Mouse (Mus musculus) intestine, embryonic 15.5 days (tissue): ENCODE results near the gene 4931409K22Rik. TPM values are rescaled to one million over a fixed set of nuclear protein-coding genes. Genes with fewer than 3 reads are reported as not detected.
"Not testable (repeated sequence)": the region's sequence is repeated elsewhere in the genome, so short reads cannot be mapped to it uniquely, and the experiment has no call there.

Source experiments
- ATAC-seq: fragments of 200-750 bp; cut with Nextera tagmentation; 2 replicates; pipeline ENCODE4 v1.8.0; 2017; ENCODE audit warnings: moderate TSS enrichment, moderate library complexity
- H3K27ac ChIP-seq: fragments of 300-500 bp; sonication (generic); 2 replicates; pipeline ENCODE4 v1.5.1; 2015; ENCODE audit warnings: mild to moderate bottlenecking, inconsistent platforms
- H3K27me3 ChIP-seq: fragments of 300-500 bp; sonication (generic); replicated peaks from 2 replicates; pipeline ENCODE4 v1.6.1; 2015; ENCODE audit warnings: inconsistent platforms
- H3K36me3 ChIP-seq: fragments of 300-500 bp; sonication (generic); 2 replicates; pipeline ENCODE4 v1.6.1; 2015; ENCODE audit warnings: inconsistent platforms
- H3K4me1 ChIP-seq: fragments of 300-500 bp; sonication (generic); replicated peaks from 2 replicates; pipeline ENCODE4 v1.6.1; 2015; ENCODE audit warnings: inconsistent platforms
- H3K4me2 ChIP-seq: fragments of 300-500 bp; sonication (generic); replicated peaks from 2 replicates; pipeline ENCODE4 v1.6.1; 2015; ENCODE audit warnings: mild to moderate bottlenecking, inconsistent platforms
- H3K4me3 ChIP-seq: fragments of 300-500 bp; sonication (generic); replicated peaks from 2 replicates; pipeline ENCODE4 v1.5.1; 2015; ENCODE audit warnings: inconsistent platforms
- H3K9ac ChIP-seq: fragments of 300-500 bp; sonication (generic); 2 replicates; pipeline ENCODE4 v1.6.1; 2015; ENCODE audit warnings: inconsistent platforms
- H3K9me3 ChIP-seq: fragments of 300-500 bp; sonication (generic); 2 replicates; pipeline ENCODE4 v1.6.1; 2016; ENCODE audit warnings: inconsistent platforms
- WGBS: fragments of 180-500 bp; shearing (Covaris S2); methylation state at CpG from one replicate; pipeline ENCODE4 v1.1.7; 2015; 5-methylcytosine and 5-hydroxymethylcytosine counted together
- polyA plus RNA-seq: library from polyadenylated mRNA; unstranded; fragments of >200 nt; fragmentation: Nextera tagmentation; extraction: Ambion mirVana; gene quantifications from 2 replicates; pipeline ENCODE4 v1.2.1, GENCODE M21; 2015

Gene 4931409K22Rik
- polyA plus RNA-seq, 1 experiment from 2014 or later, result 0.05 TPM

DNA sequence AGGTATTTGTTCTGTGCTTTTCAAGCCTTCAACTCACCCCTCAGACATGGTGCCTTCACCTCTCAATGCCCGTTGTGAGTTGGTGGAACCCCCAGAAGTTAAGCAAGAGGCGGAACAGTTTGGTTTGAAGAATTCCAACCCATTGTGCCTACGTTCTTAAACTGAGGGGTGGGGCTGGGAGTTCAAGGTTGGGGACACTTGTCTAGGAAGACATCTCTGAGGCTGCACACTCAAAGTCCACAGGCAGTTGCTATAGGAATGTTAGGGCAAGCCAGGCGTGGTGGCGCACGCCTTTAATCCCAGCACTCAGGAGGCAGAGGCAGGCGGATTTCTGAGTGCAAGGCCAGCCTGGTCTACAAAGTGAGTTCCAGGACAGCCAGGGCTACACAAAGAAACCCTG lies 1.3 kb downstream of the 4931409K22Rik start:
- not testable (repeated sequence) for H3K4me2 ChIP-seq, H3K4me3 ChIP-seq, H3K4me1 ChIP-seq, H3K9me3 ChIP-seq, H3K27me3 ChIP-seq, ATAC-seq, H3K27ac ChIP-seq, H3K9ac ChIP-seq, H3K36me3 ChIP-seq
- 91% methylated on average over 7 of the region's 7 CpGs for WGBS

GRCm38 (mm10) chr5:24553621-24554244 lies 2.9 kb downstream of the 4931409K22Rik start:
- no peak for ATAC-seq
- Histone ChIP-seq H3K27ac (no peak overlapping the region), H3K4me2 (no peak overlapping the region), H3K36me3 (no peaks in the 10 kb centered on the region), H3K4me1 (peaks cover 9% of the 10 kb centered on the region), H3K4me3 (no peak overlapping the region), H3K9me3 (no peaks in the 10 kb centered on the region), H3K27me3 (0 out of 2 replicates have a peak, but pooled peaks cover 4% of the 10 kb centered on the region), H3K9ac (no peak overlapping the region)
- WGBS, result 68% methylated on average over 5 of the region's 5 CpGs

DNA sequence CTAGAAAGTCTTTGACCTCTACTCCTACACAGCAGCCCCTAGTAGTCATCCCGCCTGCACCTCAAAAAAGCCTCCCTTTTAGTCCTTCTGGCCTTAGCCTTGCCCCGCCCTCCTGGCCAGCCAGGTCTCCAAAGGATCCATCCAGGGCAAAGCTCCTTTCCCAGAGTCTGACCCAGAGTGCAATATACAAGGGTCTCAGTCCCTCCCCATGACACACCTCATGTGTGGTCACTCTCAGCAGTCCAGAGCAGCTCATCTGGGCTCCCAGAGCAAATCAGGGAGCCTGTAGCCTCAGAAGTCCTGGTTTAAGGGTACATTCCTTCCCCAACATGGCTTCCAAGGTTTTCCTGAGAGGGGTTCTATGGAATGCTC lies 5.3 kb downstream of the 4931409K22Rik start:
- H3K4me2 ChIP-seq, result peak overlapping the region; percentile 52
- no peak for ATAC-seq
- no peak overlapping the region for H3K4me3 ChIP-seq
- no peak overlapping the region for H3K27ac ChIP-seq
- H3K27me3 ChIP-seq, result 0 out of 2 replicates have a peak, but pooled peaks cover 4% of the 10 kb centered on the region
- H3K4me1 ChIP-seq, result peaks cover 9% of the 10 kb centered on the region
- no peaks in the 10 kb centered on the region for H3K36me3 ChIP-seq
- 52% methylated on average over 2 of the region's 2 CpGs for WGBS
- no peak overlapping the region for H3K9ac ChIP-seq
- H3K9me3 ChIP-seq, result no peaks in the 10 kb centered on the region

DNA sequence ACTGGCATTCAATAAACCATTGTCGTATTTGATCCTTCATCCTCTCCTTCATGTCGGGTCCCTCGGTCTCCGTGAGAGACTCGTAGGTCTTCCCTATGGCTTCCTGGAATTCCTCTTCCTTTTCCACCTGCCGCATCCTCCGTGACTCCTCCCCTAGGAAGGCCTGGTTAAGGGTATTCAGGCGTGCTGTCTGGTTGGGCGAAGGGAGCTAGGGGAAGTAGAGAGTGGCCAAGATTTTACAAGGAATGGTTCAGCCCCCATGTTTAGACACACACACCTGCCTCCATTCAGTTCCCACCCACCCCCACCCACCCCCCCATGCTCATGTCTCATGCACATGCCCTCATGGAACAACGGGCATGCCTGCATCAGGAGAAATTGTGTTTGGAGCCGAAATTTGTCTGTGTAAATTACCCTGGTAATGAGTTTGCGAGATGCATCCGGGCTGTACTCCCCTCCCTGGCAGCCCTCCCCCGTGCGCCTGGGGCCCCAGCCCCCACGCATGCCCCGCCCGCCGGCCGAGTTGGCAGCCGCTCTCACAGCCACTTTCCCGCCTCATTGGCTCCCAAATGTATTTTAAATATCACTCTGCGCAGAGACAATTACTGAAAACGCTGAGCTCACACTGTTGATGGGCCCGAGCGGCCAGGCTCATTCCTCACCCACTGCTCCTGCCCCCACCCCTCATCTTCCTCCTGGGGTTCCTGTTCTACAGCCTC lies 5.9 kb downstream of the 4931409K22Rik start:
- Histone ChIP-seq H3K9me3 (no peaks in the 10 kb centered on the region), H3K27ac (no peak overlapping the region), H3K36me3 (no peaks in the 10 kb centered on the region), H3K9ac (no peak overlapping the region), H3K4me1 (peaks cover 9% of the 10 kb centered on the region), H3K4me2 (peak overlapping the region; percentile 52), H3K27me3 (0 out of 2 replicates have a peak, but pooled peaks cover 4% of the 10 kb centered on the region), H3K4me3 (no peak overlapping the region)
- 23% methylated on average over 26 of the region's 26 CpGs for WGBS
- ATAC-seq, result peak; percentile 51

DNA sequence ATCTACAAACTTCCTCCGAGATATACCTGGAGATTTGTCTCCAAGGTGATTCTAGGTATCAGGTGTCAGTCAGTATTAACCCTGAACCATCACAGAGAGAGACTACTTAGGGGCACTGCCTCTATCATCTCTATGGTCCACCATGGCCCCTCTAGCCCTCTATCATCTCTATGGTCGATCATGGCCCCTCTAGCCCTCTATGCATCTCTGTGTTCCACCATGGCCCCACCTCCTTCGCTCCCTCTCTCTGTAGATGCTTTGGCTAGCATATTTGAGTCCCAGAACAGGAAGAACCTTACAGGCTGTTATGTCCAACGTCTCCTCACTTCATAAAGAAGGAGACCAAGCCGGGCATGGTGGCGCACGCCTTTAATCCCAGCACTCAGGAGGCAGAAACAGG lies 14.0 kb downstream of the 4931409K22Rik start:
- H3K36me3 ChIP-seq, result no peaks in the 10 kb centered on the region
- H3K4me2 ChIP-seq, result no peak overlapping the region
- H3K4me3 ChIP-seq, result no peak overlapping the region
- H3K4me1 ChIP-seq, result peaks cover 14% of the 10 kb centered on the region
- no peak overlapping the region for H3K27ac ChIP-seq
- WGBS, result 84% methylated on average over 7 of the region's 7 CpGs
- H3K27me3 ChIP-seq, result peaks cover 2% of the 10 kb centered on the region
- no peaks in the 10 kb centered on the region for H3K9me3 ChIP-seq
- no peak overlapping the region for H3K9ac ChIP-seq
- ATAC-seq, result no peak

- Histone ChIP-seq H3K9ac (no peak overlapping the region), H3K27ac (no peak overlapping the region), H3K36me3 (no peaks in the 10 kb centered on the region), H3K9me3 (no peaks in the 10 kb centered on the region), H3K4me1 (peaks cover 14% of the 10 kb centered on the region), H3K4me3 (0 out of 2 replicates have a peak overlapping the region, but pooled peaks have one; percentile 12), H3K27me3 (peaks cover 2% of the 10 kb centered on the region), H3K4me2 (peak overlapping the region; percentile 53)
- 16% methylated on average over 6 of the region's 6 CpGs for WGBS
- ATAC-seq, result no peak; the same call in 1 of the 2 replicates
Observed at GRCm38 (mm10) chr5:24541144-24541569, 15.5 kb downstream of the 4931409K22Rik start.

- 0 out of 2 replicates have a peak within 1 kb of the TSS, but pooled peaks have one; percentile 6 for H3K27ac ChIP-seq
Observed at GRCm38 (mm10) chr5:24540387-24541143, 16.0 kb downstream of the 4931409K22Rik start, which contains the start of gene Asb10. TSS of gene Asb10 (minus strand) at chr5:24540978.

GRCm38 (mm10) chr5:24539571-24540296 lies 16.9 kb downstream of the 4931409K22Rik start:
- Histone ChIP-seq H3K4me3 (no peak overlapping the region), H3K4me2 (no peak overlapping the region), H3K36me3 (no peaks in the 10 kb centered on the region), H3K9me3 (no peaks in the 10 kb centered on the region), H3K27me3 (peaks cover 2% of the 10 kb centered on the region), H3K9ac (no peak overlapping the region), H3K4me1 (peaks cover 14% of the 10 kb centered on the region), H3K27ac (no peak overlapping the region)
- no peak for ATAC-seq
- WGBS, result 85% methylated on average over 22 of the region's 22 CpGs

More at GRCm38 (mm10) chr5:24540387-24541143, 16.0 kb downstream of the 4931409K22Rik start, which contains the start of gene Asb10:
- no peaks in the 10 kb centered on the region for H3K9me3 ChIP-seq
- ATAC-seq, result peak; percentile 66
- H3K4me3 ChIP-seq, result peak within 1 kb of the TSS; percentile 12; the same call in 1 of the 2 replicates
- peak within 1 kb of the TSS; percentile 53 for H3K4me2 ChIP-seq
- no peaks in the 10 kb centered on the region for H3K36me3 ChIP-seq
- no peak within 1 kb of the TSS for H3K9ac ChIP-seq
- H3K27me3 ChIP-seq, result peaks cover 2% of the 10 kb centered on the region
- WGBS, result 22% methylated on average over 14 of the region's 14 CpGs
- H3K4me1 ChIP-seq, result peaks cover 14% of the 10 kb centered on the region

GRCm38 (mm10) chr5:24537618-24538017 lies 19.0 kb downstream of the 4931409K22Rik start:
- Histone ChIP-seq H3K4me2 (no peak overlapping the region), H3K4me1 (peaks cover 14% of the 10 kb centered on the region), H3K36me3 (no peaks in the 10 kb centered on the region), H3K4me3 (no peak overlapping the region), H3K9me3 (no peaks in the 10 kb centered on the region), H3K27me3 (peaks cover 6% of the 10 kb centered on the region), H3K9ac (no peak overlapping the region), H3K27ac (no peak overlapping the region)
- WGBS, result 69% methylated on average over 16 of the region's 16 CpGs
- ATAC-seq, result no peak

GRCm38 (mm10) chr5:24536511-24536910 lies 20.1 kb downstream of the 4931409K22Rik start:
- Histone ChIP-seq H3K4me2 (no peak overlapping the region), H3K4me1 (peaks cover 13% of the 10 kb centered on the region), H3K9me3 (no peaks in the 10 kb centered on the region), H3K9ac (no peak overlapping the region), H3K4me3 (no peak overlapping the region), H3K36me3 (no peaks in the 10 kb centered on the region), H3K27ac (no peak overlapping the region), H3K27me3 (peaks cover 8% of the 10 kb centered on the region)
- 82% methylated on average over 5 of the region's 5 CpGs for WGBS
- ATAC-seq, result no peak

DNA sequence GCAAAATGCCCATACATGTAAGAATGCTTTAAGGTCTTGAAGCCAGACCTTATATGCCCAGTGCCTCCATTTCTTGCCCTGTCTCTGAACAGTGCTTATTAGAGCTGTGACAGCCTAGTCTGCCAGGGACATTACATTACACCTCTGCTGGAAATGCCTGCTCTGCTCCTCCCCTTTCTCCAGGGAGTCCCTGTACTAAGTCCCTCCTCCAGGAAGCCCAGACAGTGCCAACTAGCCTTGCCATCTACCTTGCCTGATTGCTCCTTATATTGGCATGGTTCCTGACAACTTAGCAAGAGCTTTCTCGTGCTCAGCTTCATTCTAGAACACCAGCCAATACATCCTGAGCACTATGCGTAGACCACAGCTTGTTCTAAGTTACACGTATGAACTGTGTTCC lies 20.9 kb downstream of the 4931409K22Rik start:
- no peak overlapping the region for H3K4me2 ChIP-seq
- H3K9ac ChIP-seq, result no peak overlapping the region
- no peaks in the 10 kb centered on the region for H3K36me3 ChIP-seq
- H3K4me3 ChIP-seq, result no peak overlapping the region
- H3K9me3 ChIP-seq, result no peaks in the 10 kb centered on the region
- ATAC-seq, result no peak
- H3K4me1 ChIP-seq, result peaks cover 5% of the 10 kb centered on the region
- no peak overlapping the region for H3K27ac ChIP-seq
- 83% methylated on average over 3 of the region's 3 CpGs for WGBS
- H3K27me3 ChIP-seq, result peaks cover 13% of the 10 kb centered on the region
